Mouse (Mus musculus) ES-E14 (cell line): Measurements from ENCODE around the gene Itpk1. TPM values are rescaled to one million over a fixed set of nuclear protein-coding genes. Genes with fewer than 3 reads are reported as not detected.

ENCODE experiments used
- DNase-seq: peaks from one replicate; pipeline ENCODE4 v3.0.0-alpha.2; 2013; ENCODE audit warnings: low read depth, low spot score
- H3K27ac ChIP-seq: 2 replicates; pipeline ENCODE4 v1.5.1; 2012; ENCODE audit warnings: low read depth, mild to moderate bottlenecking, low read length, moderate library complexity, mixed read lengths; ENCODE audit not compliant: poor library complexity, insufficient read depth, severe bottlenecking
- H3K36me3 ChIP-seq: 2 replicates; pipeline ENCODE4 v1.6.1; 2012; ENCODE audit warnings: mild to moderate bottlenecking, low read length, moderate library complexity, mixed read lengths; ENCODE audit not compliant: control insufficient read depth, poor library complexity, insufficient read depth, severe bottlenecking
- H3K4me1 ChIP-seq, 2 experiments: fragments of 150-350 bp in 1 of 2; sonication (generic) in 1 of 2; 2 replicates each; pipeline ENCODE4 v1.6.1; 2012; ENCODE audit warnings: low read length in 2 of 2, mild to moderate bottlenecking in 1 of 2, mixed read lengths in 1 of 2; ENCODE audit not compliant: control insufficient read depth in 2 of 2, insufficient read depth in 2 of 2, poor library complexity in 1 of 2
- H3K4me3 ChIP-seq, 2 experiments: fragments of 150-350 bp in 1 of 2; sonication (generic) in 1 of 2; 2 replicates each; pipeline ENCODE4 v1.5.1; 2012; ENCODE audit warnings: low read length in 2 of 2, low read depth in 1 of 2, mild to moderate bottlenecking in 1 of 2, mixed read lengths in 1 of 2; ENCODE audit not compliant: insufficient read depth in 1 of 2, poor library complexity in 1 of 2, severe bottlenecking in 1 of 2
- H3K9ac ChIP-seq: 2 replicates; pipeline ENCODE4 v1.6.1; 2012; ENCODE audit warnings: low read depth, mild to moderate bottlenecking, low read length, mixed read lengths; ENCODE audit not compliant: poor library complexity, insufficient read depth, severe bottlenecking
- H3K9me3 ChIP-seq: fragments of 150-350 bp; sonication (generic); 2 replicates; pipeline ENCODE4 v1.6.1; 2012; ENCODE audit warnings: low read depth, mild to moderate bottlenecking, low read length; ENCODE audit not compliant: control insufficient read depth, insufficient read depth
- CHD2 ChIP-seq: IDR thresholded peaks from 2 replicates; pipeline ENCODE4 v1.6.1; 2014; ENCODE audit warnings: mild to moderate bottlenecking, low read depth, low read length, inconsistent platforms
- HCFC1 ChIP-seq: IDR thresholded peaks from 2 replicates; pipeline ENCODE4 v1.6.1; 2012; ENCODE audit warnings: low read length, inconsistent platforms, borderline replicate concordance; ENCODE audit not compliant: insufficient read depth
- MAFK ChIP-seq: IDR thresholded peaks from 2 replicates; pipeline ENCODE4 v1.6.1; 2014; ENCODE audit warnings: mild to moderate bottlenecking, low read depth, low read length, inconsistent platforms; ENCODE audit not compliant: insufficient read depth
- ZC3H11A ChIP-seq: IDR thresholded peaks from 2 replicates; pipeline ENCODE4 v1.6.1; 2012; ENCODE audit warnings: low read depth, mild to moderate bottlenecking, inconsistent platforms, low read length, borderline replicate concordance
- ZNF384 ChIP-seq: IDR thresholded peaks from 2 replicates; pipeline ENCODE4 v1.6.1; 2012; ENCODE audit warnings: low read depth, low read length, inconsistent platforms
- in situ Hi-C, 2 experiments: fragments of 600-800 bp; cut with MboI; formaldehyde crosslinking; loops; one replicate each; pipeline ENCODE4 v1.15.1; 2025; ENCODE audit warnings: low sequenced_read_pairs in 2 of 2, inconsistent platforms in 1 of 2; ENCODE audit not compliant: unreplicated experiment in 2 of 2
- total RNA-seq: library from RNA; depleted of rRNA; stranded (reverse); fragments of 300-350 nt; gene quantifications from 2 replicates; pipeline ENCODE4 v1.2.3, GENCODE M21; 2012; rRNA removed

Itpk1 gene
- total RNA-seq, 1 experiment: 33.1 TPM

- Histone ChIP-seq H3K9ac (no peak overlapping the region), H3K4me3 (no peak overlapping the region), H3K27ac (no peak overlapping the region), H3K36me3 (no peaks in the 10 kb centered on the region), H3K9me3 (no peaks in the 10 kb centered on the region), H3K4me1 (no peaks in the 10 kb centered on the region; a peak in 1 of 4 replicates)
- DNase-seq: no peak
- in situ Hi-C loops: loop anchor here in 1 of 2 experiments (25.0 kb wide), 1 partner anchor 213 kb away; the partner anchor contains the start of genes Moap1 and Tmem251
- TF ChIP-seq CHD2: no peak
- no peak for TF ChIP-seq MAFK
- no peak for TF ChIP-seq HCFC1
- no peak for TF ChIP-seq ZNF384
Measured at GRCm38 (mm10) chr12:102524216-102524615, 180.5 kb downstream of the Itpk1 start.

- in situ Hi-C loops: loop anchor here in 1 of 2 experiments (25.0 kb wide), 1 partner anchor 215 kb away; the partner anchor contains the start of genes Moap1 and Tmem251
- no peak overlapping the region for H3K9ac ChIP-seq
Measured at GRCm38 (mm10) chr12:102521777-102522319, 182.9 kb downstream of the Itpk1 start.

GRCm38 (mm10) chr12:102519929-102520720, 184.6 kb downstream of the Itpk1 start:
- in situ Hi-C loops: loop anchor here in 1 of 2 experiments (25.0 kb wide), 1 partner anchor 217 kb away; the partner anchor contains the start of genes Moap1 and Tmem251
- H3K4me1 ChIP-seq: no peaks in the 10 kb centered on the region; a peak in 1 of 4 replicates
- H3K9me3 ChIP-seq: no peaks in the 10 kb centered on the region
- no peak overlapping the region for H3K4me3 ChIP-seq
- TF ChIP-seq CHD2 (no peak), ZC3H11A (no peak), ZNF384 (no peak), MAFK (no peak)
- no peaks in the 10 kb centered on the region for H3K36me3 ChIP-seq
- H3K9ac ChIP-seq: no peak overlapping the region
- DNase-seq: no peak
- H3K27ac ChIP-seq: no peak overlapping the region

More at GRCm38 (mm10) chr12:102521777-102522319, 182.9 kb downstream of the Itpk1 start:
- H3K4me1 ChIP-seq: no peaks in the 10 kb centered on the region; a peak in 1 of 4 replicates
- no peak overlapping the region for H3K4me3 ChIP-seq
- no peaks in the 10 kb centered on the region for H3K9me3 ChIP-seq
- DNase-seq: no peak
- TF ChIP-seq CHD2: no peak
- no peak overlapping the region for H3K27ac ChIP-seq
- H3K36me3 ChIP-seq: no peaks in the 10 kb centered on the region

Other genes starting within 250 kb of the Itpk1 start
- gene Golga5, start 235.8 kb downstream of the Itpk1 start, total RNA-seq: 24.9 and 30.8 TPM in 2 replicates
- gene Chga, start 150.0 kb downstream of the Itpk1 start, total RNA-seq: 11.9 and 26.5 TPM in 2 replicates
- 4.0 and 8.8 TPM in 2 replicates for gene Moap1, start 38.7 kb upstream of the Itpk1 start, total RNA-seq
- 2.9 and 4.0 TPM in 2 replicates for gene Tmem251, start 38.8 kb upstream of the Itpk1 start, total RNA-seq
- gene Gm28051, start 52.8 kb upstream of the Itpk1 start, total RNA-seq: not detected in 2 replicates
- 31.8 and 34.2 TPM in 2 replicates for gene Gon7, start 52.9 kb upstream of the Itpk1 start, total RNA-seq
- 74.6 and 87.5 TPM in 2 replicates for gene Ubr7, start 53.0 kb upstream of the Itpk1 start, total RNA-seq
- gene Gm20604, start 53.7 kb upstream of the Itpk1 start, total RNA-seq: 8.7 and 10.1 TPM in 2 replicates
- gene Btbd7, start 173.5 kb upstream of the Itpk1 start, total RNA-seq: 17.6 and 17.7 TPM in 2 replicates
- 0.80 TPM in 1 of 2 replicates, not detected in the other for gene Cox8c, start 194.4 kb upstream of the Itpk1 start, total RNA-seq
- 0.36 and 0.58 TPM in 2 replicates for gene Unc79, start 243.9 kb upstream of the Itpk1 start, total RNA-seq